Mouse (Mus musculus): ENCODE measurements at regions not wholly inside any gene's neighbourhood (a gene's known extent, or its start where the extent isn't known, plus 50 kb on each side); places are given as distances from the start of the nearest gene placed in this dataset.

GRCm38 (mm10) chr10:25620939-25621746 lies 85.1 kb upstream of the Smlr1 start:
- H3K4me1 ChIP-seq (ENCODE audit: control insufficient read depth, insufficient read depth, low read length), result no peaks in the 10 kb centered on the region
- H3K27ac ChIP-seq (ENCODE audit: insufficient read depth, low read depth, low read length), result no peak overlapping the region
- 41% methylated on average over 10 of the region's 10 CpGs for WGBS
- H3K36me3 ChIP-seq (ENCODE audit: control insufficient read depth, insufficient read depth, low read length), result no peaks in the 10 kb centered on the region
- H3K27me3 ChIP-seq (replicated peaks; ENCODE audit: control insufficient read depth, insufficient read depth, low read length), result no peaks in the 10 kb centered on the region
- DNase-seq, result no peak
- TF ChIP-seq POLR2A (IDR thresholded peaks at IDR 0.05; ENCODE audit: low read depth, low read length) (no peak), CTCF (conservative IDR thresholded peaks at IDR 0.05; ENCODE audit: insufficient read depth, insufficient read length, low read depth, low read length) (no peak)
- no peak overlapping the region for H3K4me3 ChIP-seq (ENCODE audit: insufficient read depth, low read depth, low read length)

- Histone ChIP-seq H3K4me3 (ENCODE audit: insufficient read depth, low read depth, low read length) (no peak overlapping the region), H3K4me1 (ENCODE audit: control insufficient read depth, insufficient read depth, low read length) (no peaks in the 10 kb centered on the region), H3K27me3 (replicated peaks; ENCODE audit: control insufficient read depth, insufficient read depth, low read length) (no peaks in the 10 kb centered on the region), H3K36me3 (ENCODE audit: control insufficient read depth, insufficient read depth, low read length) (no peaks in the 10 kb centered on the region), H3K27ac (ENCODE audit: insufficient read depth, low read depth, low read length) (no peak overlapping the region)
- TF ChIP-seq CTCF (conservative IDR thresholded peaks at IDR 0.05; ENCODE audit: insufficient read depth, insufficient read length, low read depth, low read length), result no peak
- no peak for DNase-seq
- 86% methylated on average over 2 of the region's 2 CpGs for WGBS
These were observed 83.6 kb upstream of the Smlr1 start for GRCm38 (mm10) chr10:25619702-25620101.

GRCm38 (mm10) chr10:25601471-25601870 lies 65.4 kb upstream of the Smlr1 start:
- H3K36me3 ChIP-seq (ENCODE audit: control insufficient read depth, insufficient read depth, low read length), result no peaks in the 10 kb centered on the region
- no peaks in the 10 kb centered on the region for H3K4me1 ChIP-seq (ENCODE audit: control insufficient read depth, insufficient read depth, low read length)
- no peak for TF ChIP-seq CTCF (conservative IDR thresholded peaks at IDR 0.05; ENCODE audit: insufficient read depth, insufficient read length, low read depth, low read length)
- no peak for TF ChIP-seq POLR2A (IDR thresholded peaks at IDR 0.05; ENCODE audit: low read depth, low read length)
- H3K27me3 ChIP-seq (replicated peaks; ENCODE audit: control insufficient read depth, insufficient read depth, low read length), result no peaks in the 10 kb centered on the region
- WGBS, result 93% methylated on average over 2 of the region's 2 CpGs
- H3K27ac ChIP-seq (ENCODE audit: insufficient read depth, low read depth, low read length), result no peak overlapping the region
- DNase-seq, result no peak
- no peak overlapping the region for H3K4me3 ChIP-seq (ENCODE audit: insufficient read depth, low read depth, low read length)

DNA sequence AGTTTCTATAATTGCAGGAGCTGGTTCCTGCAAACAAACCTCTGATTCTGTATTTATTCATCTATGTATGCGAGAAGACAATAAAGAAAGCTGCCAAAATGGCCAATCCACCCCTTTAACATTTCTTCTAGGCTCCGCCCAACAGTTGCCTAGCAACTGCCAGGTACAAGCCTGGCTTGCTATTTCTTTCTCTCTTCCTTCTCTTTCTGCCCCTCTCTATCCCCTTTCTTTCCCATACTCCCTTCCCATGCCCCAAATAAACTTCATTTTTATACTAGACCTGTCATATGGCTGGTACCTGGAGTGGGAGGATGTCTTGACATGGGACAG lies 53.2 kb upstream of the Smlr1 start:
- Histone ChIP-seq H3K27me3 (replicated peaks; ENCODE audit: control insufficient read depth, insufficient read depth, low read length) (no peaks in the 10 kb centered on the region; the same call in 1 of the 2 replicates), H3K36me3 (ENCODE audit: control insufficient read depth, insufficient read depth, low read length) (no peaks in the 10 kb centered on the region), H3K4me1 (ENCODE audit: control insufficient read depth, insufficient read depth, low read length) (no peaks in the 10 kb centered on the region), H3K27ac (ENCODE audit: insufficient read depth, low read depth, low read length) (no peak overlapping the region), H3K4me3 (ENCODE audit: insufficient read depth, low read depth, low read length) (no peak overlapping the region)
- TF ChIP-seq POLR2A (IDR thresholded peaks at IDR 0.05; ENCODE audit: low read depth, low read length) (no peak), CTCF (conservative IDR thresholded peaks at IDR 0.05; ENCODE audit: insufficient read depth, insufficient read length, low read depth, low read length) (no peak)
- 78% methylated on average over 2 of the region's 2 CpGs for WGBS
- DNase-seq, result no peak

DNA sequence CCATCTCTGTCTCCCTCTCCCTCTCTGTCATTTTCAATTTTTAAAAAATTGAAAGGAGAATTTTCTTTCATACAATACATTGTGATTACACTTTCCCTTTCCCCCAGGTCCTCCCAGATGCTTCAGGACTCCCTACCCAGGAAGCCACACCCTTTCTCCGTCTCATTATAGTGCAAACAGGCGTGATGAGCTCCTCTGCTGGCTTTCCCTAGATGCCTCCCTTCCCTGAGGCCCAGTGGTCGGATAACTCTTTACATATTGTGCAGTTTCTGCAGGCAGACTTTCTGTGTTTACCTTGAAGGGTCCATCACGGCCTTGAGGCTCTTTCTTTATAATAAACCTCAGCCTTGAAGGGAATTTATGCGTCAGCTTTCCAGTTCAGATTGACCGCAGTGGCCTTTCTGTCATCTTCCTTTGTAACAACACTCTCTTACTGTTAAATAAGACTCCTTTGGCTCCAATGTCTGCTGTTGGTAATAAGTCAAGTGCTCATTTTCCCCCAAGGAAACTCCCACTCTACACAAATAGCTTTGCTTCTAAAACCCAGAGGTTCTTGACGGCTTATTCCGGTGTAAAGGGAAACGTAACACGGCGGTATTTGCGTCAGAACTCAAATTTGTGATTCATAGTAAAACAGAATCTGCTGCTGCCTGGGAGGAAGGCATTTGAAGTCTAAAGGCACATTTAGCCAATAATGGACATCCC lies 52.7 kb upstream of the Smlr1 start:
- Histone ChIP-seq H3K4me3 (ENCODE audit: insufficient read depth, low read depth, low read length) (no peak overlapping the region), H3K27me3 (replicated peaks; ENCODE audit: control insufficient read depth, insufficient read depth, low read length) (no peaks in the 10 kb centered on the region; the same call in 1 of the 2 replicates), H3K27ac (ENCODE audit: insufficient read depth, low read depth, low read length) (no peak overlapping the region), H3K4me1 (ENCODE audit: control insufficient read depth, insufficient read depth, low read length) (no peaks in the 10 kb centered on the region), H3K36me3 (ENCODE audit: control insufficient read depth, insufficient read depth, low read length) (no peaks in the 10 kb centered on the region)
- no peak for TF ChIP-seq CTCF (conservative IDR thresholded peaks at IDR 0.05; ENCODE audit: insufficient read depth, insufficient read length, low read depth, low read length)
- TF ChIP-seq POLR2A (IDR thresholded peaks at IDR 0.05; ENCODE audit: low read depth, low read length), result no peak
- WGBS, result 39% methylated on average over 12 of the region's 12 CpGs
- DNase-seq, result no peak
